Mouse (Mus musculus) CD4-positive helper T cell, adult 2 months (primary cell): Measurements from ENCODE around the gene Klhdc10.

ENCODE experiments used
- DNase-seq: peaks from one replicate; pipeline ENCODE4 v3.0.0-alpha.2; 2012; ENCODE audit warnings: low read depth, missing footprints, low spot score

The Klhdc10 gene

GRCm38 (mm10) chr6:30402091-30402491, 423 bp downstream of the Klhdc10 start:
- DNase-seq = no peak

GRCm38 (mm10) chr6:30403465-30403864, 1.8 kb downstream of the Klhdc10 start:
- peak; percentile 80 for DNase-seq

GRCm38 (mm10) chr6:30404671-30405070, 3.0 kb downstream of the Klhdc10 start:
- no peak for DNase-seq

GRCm38 (mm10) chr6:30408276-30408675, 6.6 kb downstream of the Klhdc10 start:
- DNase-seq = no peak

GRCm38 (mm10) chr6:30409399-30410093, 7.9 kb downstream of the Klhdc10 start:
- DNase-seq = no peak

- no peak for DNase-seq
Measured at GRCm38 (mm10) chr6:30411311-30411710, 9.6 kb downstream of the Klhdc10 start.

- DNase-seq = no peak
Measured at GRCm38 (mm10) chr6:30416126-30416525, 14.5 kb downstream of the Klhdc10 start.

- DNase-seq = no peak
Measured at GRCm38 (mm10) chr6:30416801-30417200, 15.1 kb downstream of the Klhdc10 start.

- no peak for DNase-seq
Measured at GRCm38 (mm10) chr6:30432461-30433192, 31.0 kb downstream of the Klhdc10 start.

GRCm38 (mm10) chr6:30436476-30436875, 34.8 kb downstream of the Klhdc10 start:
- no peak for DNase-seq

- no peak for DNase-seq
Measured at GRCm38 (mm10) chr6:30437054-30437453, 35.4 kb downstream of the Klhdc10 start.

- DNase-seq = no peak
Measured at GRCm38 (mm10) chr6:30439576-30439975, 37.9 kb downstream of the Klhdc10 start.

GRCm38 (mm10) chr6:30456991-30457390, 55.3 kb downstream of the Klhdc10 start:
- DNase-seq = no peak

- DNase-seq = no peak
Measured at GRCm38 (mm10) chr6:30458626-30459025, 57.0 kb downstream of the Klhdc10 start.

GRCm38 (mm10) chr6:30459056-30459747, 57.5 kb downstream of the Klhdc10 start:
- DNase-seq = no peak

GRCm38 (mm10) chr6:30459811-30460749, 58.4 kb downstream of the Klhdc10 start:
- peak; percentile 84 for DNase-seq

GRCm38 (mm10) chr6:30460750-30461446, 59.2 kb downstream of the Klhdc10 start:
- DNase-seq = peak; percentile 34

- no peak for DNase-seq
Measured at GRCm38 (mm10) chr6:30461755-30462344, 60.2 kb downstream of the Klhdc10 start.

- no peak for DNase-seq
Measured at GRCm38 (mm10) chr6:30462822-30463221, 61.2 kb downstream of the Klhdc10 start.

- no peak for DNase-seq
Measured at GRCm38 (mm10) chr6:30465586-30465985, 63.9 kb downstream of the Klhdc10 start.
